Mouse (Mus musculus) T-cell, adult 2 months (primary cell): ENCODE results near the gene Lcn10.
"Not testable (repeated sequence)": the region's sequence is repeated elsewhere in the genome, so short reads cannot be mapped to it uniquely, and the experiment has no call there.

Experiments used
- DNase-seq: peaks from one replicate; pipeline ENCODE4 v3.0.0; 2022; ENCODE audit warnings: low spot score

The Lcn10 gene

GRCm38 (mm10) chr2:25706643-25707481, 24.3 kb downstream of the Lcn10 start, which contains the start of gene Bmyc:
Gene Bmyc (plus strand): TSS chr2:25706739.
- DNase-seq, result peak; percentile 76

- DNase-seq, result peak; percentile 17
Observed at GRCm38 (mm10) chr2:25708121-25708520, 25.6 kb downstream of the Lcn10 start.

GRCm38 (mm10) chr2:25709056-25709455, 26.5 kb downstream of the Lcn10 start:
- not testable (repeated sequence) for DNase-seq

GRCm38 (mm10) chr2:25709791-25710190, 27.3 kb downstream of the Lcn10 start:
- not testable (repeated sequence) for DNase-seq

GRCm38 (mm10) chr2:25711641-25712040, 29.1 kb downstream of the Lcn10 start:
- DNase-seq, result not testable (repeated sequence)

- no peak for DNase-seq
Observed at GRCm38 (mm10) chr2:25717222-25717621, 34.7 kb downstream of the Lcn10 start.

GRCm38 (mm10) chr2:25733199-25733930, 50.8 kb downstream of the Lcn10 start:
- DNase-seq, result no peak
